Mouse (Mus musculus): ENCODE measurements at regions not wholly inside any gene's neighbourhood (a gene's known extent, or its start where the extent isn't known, plus 50 kb on each side); places are given as distances from the start of the nearest gene placed in this dataset.

DNA sequence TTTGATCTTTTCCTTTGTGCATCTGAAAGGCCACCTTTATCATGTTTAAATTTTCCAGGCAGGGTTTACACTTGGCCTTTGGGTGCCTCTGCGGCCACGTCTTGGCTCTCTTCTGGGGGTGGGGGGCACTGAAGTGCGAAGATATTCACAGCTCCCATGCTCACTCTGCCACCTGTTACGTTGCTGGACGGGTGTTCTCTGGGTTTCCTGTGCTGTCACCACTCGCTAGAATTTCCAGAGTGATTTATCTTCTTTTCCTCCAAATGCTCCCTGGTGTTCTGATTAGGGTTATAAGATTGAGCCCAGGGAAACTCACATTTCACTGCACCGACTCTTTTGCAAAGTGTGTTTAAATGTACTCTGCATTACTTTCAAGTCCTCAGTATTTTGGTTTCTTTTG lies 404.8 kb upstream of the Mki67 start:
- no peaks in the 10 kb centered on the region for H3K36me3 ChIP-seq
- no peak overlapping the region for H3K4me2 ChIP-seq
- no peaks in the 10 kb centered on the region for H3K27me3 ChIP-seq
- no peak for ATAC-seq (replicated peaks; ENCODE audit: insufficient number of reproducible peaks, insufficient read depth, low FRiP score, low read depth)
- H3K27ac ChIP-seq: no peak overlapping the region
- H3K4me3 ChIP-seq: no peak overlapping the region
- H3K9me3 ChIP-seq (replicated peaks): no peaks in the 10 kb centered on the region
- H3K9ac ChIP-seq: no peak overlapping the region
- H3K4me1 ChIP-seq (replicated peaks): no peaks in the 10 kb centered on the region
- WGBS: 26% methylated on average over 7 of the region's 7 CpGs

DNA sequence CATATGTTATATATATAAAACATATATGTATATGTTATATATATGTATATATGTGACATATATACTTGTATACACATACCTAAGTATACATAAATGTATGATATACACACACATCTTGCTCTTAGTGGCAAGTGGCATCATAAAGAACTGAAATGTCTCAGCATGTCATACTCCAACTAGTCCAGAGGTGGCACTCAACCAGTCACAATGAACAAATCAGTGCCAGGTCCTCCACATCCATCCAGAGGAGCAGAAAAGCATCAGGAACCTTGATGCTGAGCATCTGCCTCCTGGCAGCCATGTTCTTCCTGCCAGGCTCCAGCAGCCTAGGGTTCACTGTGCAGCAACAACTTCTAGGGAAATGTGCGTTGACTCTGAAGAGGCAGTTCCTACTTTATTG lies 405.2 kb upstream of the Mki67 start:
- Histone ChIP-seq H3K9ac (no peak overlapping the region), H3K27me3 (no peaks in the 10 kb centered on the region), H3K9me3 (replicated peaks) (no peaks in the 10 kb centered on the region), H3K4me3 (no peak overlapping the region), H3K36me3 (no peaks in the 10 kb centered on the region), H3K27ac (no peak overlapping the region), H3K4me1 (replicated peaks) (no peaks in the 10 kb centered on the region), H3K4me2 (no peak overlapping the region)
- 83% methylated on average over 1 of the region's 1 CpGs for WGBS
- no peak for ATAC-seq (replicated peaks; ENCODE audit: insufficient number of reproducible peaks, insufficient read depth, low FRiP score, low read depth)

DNA sequence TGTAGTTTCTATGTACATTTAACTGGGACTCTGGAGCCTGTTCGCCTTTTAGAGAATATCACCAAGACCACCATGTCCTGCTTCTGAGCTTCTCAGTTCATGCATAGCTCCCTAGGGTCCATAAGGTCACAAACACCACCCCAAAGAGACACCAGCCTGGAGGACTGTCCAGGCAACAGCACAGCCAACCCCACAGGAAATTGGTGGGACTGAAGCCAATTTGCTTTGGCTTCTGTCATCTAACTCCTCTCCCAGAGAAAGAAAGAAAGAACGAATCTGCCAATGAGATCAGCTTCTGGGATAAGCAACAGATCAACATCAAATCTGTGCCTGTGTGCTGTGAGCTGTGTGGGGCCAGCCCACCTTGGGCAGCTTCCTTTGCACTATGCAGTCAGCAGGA lies 408.6 kb upstream of the Mki67 start:
- WGBS: 51% methylated on average over 2 of the region's 2 CpGs
- H3K9ac ChIP-seq: no peak overlapping the region
- H3K9me3 ChIP-seq (replicated peaks): no peaks in the 10 kb centered on the region
- no peak overlapping the region for H3K27ac ChIP-seq
- peaks cover 17% of the 10 kb centered on the region for H3K4me1 ChIP-seq (replicated peaks)
- ATAC-seq (replicated peaks; ENCODE audit: insufficient number of reproducible peaks, insufficient read depth, low FRiP score, low read depth): no peak
- no peak overlapping the region for H3K4me2 ChIP-seq
- H3K4me3 ChIP-seq: no peak overlapping the region
- H3K27me3 ChIP-seq: no peaks in the 10 kb centered on the region
- H3K36me3 ChIP-seq: no peaks in the 10 kb centered on the region

DNA sequence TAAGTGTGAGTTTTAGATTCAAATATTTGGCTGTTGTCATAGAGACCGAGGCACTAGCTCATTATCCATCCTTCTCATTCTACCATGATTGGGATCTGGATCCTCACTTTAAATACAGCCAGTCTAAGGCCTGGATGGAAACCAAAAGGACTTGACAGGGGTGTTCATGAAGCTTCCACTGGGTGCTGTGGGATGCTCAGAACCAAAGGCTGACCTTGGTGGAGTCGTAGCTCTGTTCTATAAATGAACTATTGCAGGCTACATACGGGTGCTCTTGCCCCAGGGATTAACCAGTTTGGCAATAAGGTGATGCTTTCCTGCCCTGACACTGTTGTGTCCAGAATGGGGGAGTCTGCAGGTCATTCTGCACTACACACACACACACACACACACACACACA lies 410.2 kb upstream of the Mki67 start:
- no peak for ATAC-seq (replicated peaks; ENCODE audit: insufficient number of reproducible peaks, insufficient read depth, low FRiP score, low read depth)
- no peak overlapping the region for H3K27ac ChIP-seq
- no peak overlapping the region for H3K4me2 ChIP-seq
- H3K36me3 ChIP-seq: no peaks in the 10 kb centered on the region
- 90% methylated on average over 3 of the region's 3 CpGs for WGBS
- H3K9me3 ChIP-seq (replicated peaks): no peaks in the 10 kb centered on the region
- H3K27me3 ChIP-seq: no peaks in the 10 kb centered on the region
- no peak overlapping the region for H3K4me3 ChIP-seq
- H3K4me1 ChIP-seq (replicated peaks): peaks cover 21% of the 10 kb centered on the region
- no peak overlapping the region for H3K9ac ChIP-seq

DNA sequence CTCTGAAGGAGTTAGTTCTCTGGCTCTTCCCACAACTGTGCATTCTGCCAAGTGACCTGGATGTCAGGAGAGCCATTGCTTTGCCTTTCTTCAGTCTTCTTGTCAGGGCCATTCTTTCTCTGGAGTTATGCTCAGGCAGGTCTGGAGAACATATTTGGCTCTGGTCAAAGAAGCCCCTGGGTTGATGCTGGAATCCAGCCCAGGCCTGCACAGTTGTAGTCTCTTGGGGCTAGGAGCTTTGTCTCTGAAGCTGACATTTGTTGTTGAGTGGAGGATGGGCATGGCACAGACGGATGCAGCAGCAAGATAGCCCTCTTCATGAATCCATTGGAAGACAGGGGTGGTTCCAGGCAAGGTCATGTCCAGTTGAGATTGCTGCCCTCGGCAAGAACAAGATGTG lies 411.4 kb upstream of the Mki67 start:
- no peak for ATAC-seq (replicated peaks; ENCODE audit: insufficient number of reproducible peaks, insufficient read depth, low FRiP score, low read depth)
- peaks cover 21% of the 10 kb centered on the region for H3K4me1 ChIP-seq (replicated peaks)
- no peaks in the 10 kb centered on the region for H3K27me3 ChIP-seq
- H3K27ac ChIP-seq: no peak overlapping the region
- H3K36me3 ChIP-seq: no peaks in the 10 kb centered on the region
- no peak overlapping the region for H3K4me2 ChIP-seq
- H3K4me3 ChIP-seq: no peak overlapping the region
- no peaks in the 10 kb centered on the region for H3K9me3 ChIP-seq (replicated peaks)
- 55% methylated on average over 2 of the region's 2 CpGs for WGBS
- no peak overlapping the region for H3K9ac ChIP-seq

DNA sequence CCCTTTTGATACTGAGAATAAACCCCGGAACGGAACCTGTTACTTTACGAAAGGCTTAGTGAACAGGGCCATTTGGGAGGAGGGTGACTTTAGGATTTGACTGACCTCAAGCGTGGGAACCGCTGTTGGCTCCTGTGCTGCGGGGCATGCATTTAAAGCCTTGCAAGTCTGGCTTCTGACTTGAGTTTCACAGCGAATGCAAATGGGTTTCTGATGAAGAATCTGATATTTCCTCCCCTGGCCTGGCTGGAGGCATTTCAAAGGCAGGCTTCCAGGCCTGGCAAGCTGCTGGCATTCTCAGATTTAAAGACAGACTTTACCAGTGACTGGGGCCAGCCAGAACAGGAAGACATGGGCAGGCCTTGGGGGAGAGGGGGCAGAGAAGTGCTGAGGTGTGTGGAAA lies 413.6 kb upstream of the Mki67 start:
- H3K4me3 ChIP-seq: no peak overlapping the region
- H3K36me3 ChIP-seq: no peaks in the 10 kb centered on the region
- no peaks in the 10 kb centered on the region for H3K9me3 ChIP-seq (replicated peaks)
- 40% methylated on average over 7 of the region's 7 CpGs for WGBS
- H3K4me1 ChIP-seq (replicated peaks): peaks cover 21% of the 10 kb centered on the region
- no peaks in the 10 kb centered on the region for H3K27me3 ChIP-seq
- peak overlapping the region; percentile 28 for H3K4me2 ChIP-seq
- ATAC-seq (replicated peaks; ENCODE audit: insufficient number of reproducible peaks, insufficient read depth, low FRiP score, low read depth): no peak
- H3K9ac ChIP-seq: no peak overlapping the region
- peak overlapping the region; percentile 52 for H3K27ac ChIP-seq

DNA sequence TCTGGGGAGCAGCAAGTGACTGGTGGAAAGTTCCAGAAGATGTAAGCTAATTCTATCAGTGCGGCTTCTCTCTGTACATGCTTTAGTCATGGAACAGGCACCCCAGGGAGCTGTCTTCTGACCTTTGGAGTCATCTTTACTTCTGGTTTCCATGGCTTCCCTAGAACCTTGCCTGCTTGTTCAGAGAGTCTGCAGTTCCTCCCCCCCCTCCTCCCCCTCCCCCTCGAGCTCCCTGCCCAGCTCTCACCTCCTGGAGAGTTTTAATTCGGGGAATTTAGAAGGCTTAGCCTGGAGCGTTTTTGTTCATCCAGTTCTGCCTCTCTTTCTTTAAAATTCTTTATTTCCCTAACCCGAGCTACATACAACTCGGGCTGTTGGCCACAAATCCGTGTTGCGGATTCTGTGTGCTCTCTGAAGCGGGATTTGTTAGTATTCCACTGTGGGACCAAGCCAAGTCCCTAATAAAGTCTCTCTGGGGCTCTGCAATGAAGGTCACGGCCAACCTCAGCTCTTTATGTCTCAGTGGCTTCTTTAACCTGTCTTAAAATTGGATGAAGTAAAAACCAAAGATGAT lies 414.6 kb upstream of the Mki67 start:
- no peak for ATAC-seq (replicated peaks; ENCODE audit: insufficient number of reproducible peaks, insufficient read depth, low FRiP score, low read depth)
- WGBS: 56% methylated on average over 10 of the region's 10 CpGs
- H3K4me2 ChIP-seq: no peak overlapping the region

DNA sequence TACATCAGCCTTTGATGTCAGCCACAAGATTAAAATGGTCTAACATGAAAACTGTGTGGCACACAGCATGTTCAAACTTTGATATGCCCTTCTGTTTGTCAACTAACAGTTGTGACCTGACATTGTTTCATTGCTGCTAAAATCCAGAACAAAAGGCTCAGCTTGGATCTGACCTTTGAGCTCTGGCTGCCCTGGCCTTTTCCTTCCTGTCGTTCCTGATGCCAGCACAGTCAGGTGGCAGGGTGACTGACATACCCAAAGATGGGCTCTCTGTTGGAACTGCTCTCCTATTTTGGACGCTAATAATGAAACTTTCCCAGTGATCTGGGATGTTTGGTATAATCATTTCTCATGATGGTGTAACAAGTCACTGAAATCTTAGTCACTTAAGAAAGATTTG lies 416.8 kb upstream of the Mki67 start:
- Histone ChIP-seq H3K4me3 (no peak overlapping the region), H3K4me1 (replicated peaks) (peaks cover 15% of the 10 kb centered on the region), H3K9me3 (replicated peaks) (no peaks in the 10 kb centered on the region), H3K36me3 (no peaks in the 10 kb centered on the region), H3K27me3 (no peaks in the 10 kb centered on the region), H3K9ac (no peak overlapping the region), H3K4me2 (no peak overlapping the region), H3K27ac (no peak overlapping the region)
- no peak for ATAC-seq (replicated peaks; ENCODE audit: insufficient number of reproducible peaks, insufficient read depth, low FRiP score, low read depth)
- 74% methylated on average over 2 of the region's 2 CpGs for WGBS

More for the DNA sequence above, 414.6 kb upstream of the Mki67 start:
- Histone ChIP-seq H3K4me1 (replicated peaks) (peaks cover 21% of the 10 kb centered on the region), H3K27me3 (no peaks in the 10 kb centered on the region), H3K9me3 (replicated peaks) (no peaks in the 10 kb centered on the region), H3K36me3 (no peaks in the 10 kb centered on the region), H3K27ac (no peak overlapping the region), H3K4me3 (no peak overlapping the region), H3K9ac (no peak overlapping the region)

DNA sequence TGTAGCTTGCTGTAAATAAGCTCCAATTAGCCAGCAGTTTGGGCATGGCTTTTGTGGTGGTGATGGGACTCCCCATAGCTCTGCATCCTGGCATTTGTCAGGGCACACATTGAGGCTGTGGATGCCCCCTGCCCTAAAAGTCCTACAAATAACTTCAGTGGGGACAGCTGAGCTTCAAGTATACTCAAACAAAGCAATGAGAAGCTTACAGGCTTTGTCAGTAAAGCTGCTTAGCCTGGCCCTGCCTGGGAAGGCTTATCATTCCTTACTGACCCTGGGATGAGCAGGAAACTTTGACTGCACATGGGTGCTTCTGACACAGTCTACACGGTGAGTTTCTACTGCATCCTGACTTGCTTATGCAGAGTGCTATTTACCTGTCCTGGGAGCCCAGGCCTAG lies 420.5 kb upstream of the Mki67 start:
- no peaks in the 10 kb centered on the region for H3K36me3 ChIP-seq
- no peak overlapping the region for H3K27ac ChIP-seq
- H3K4me2 ChIP-seq: no peak overlapping the region
- H3K4me3 ChIP-seq: no peak overlapping the region
- ATAC-seq (replicated peaks; ENCODE audit: insufficient number of reproducible peaks, insufficient read depth, low FRiP score, low read depth): no peak
- WGBS: 59% methylated on average over 1 of the region's 1 CpGs
- no peaks in the 10 kb centered on the region for H3K27me3 ChIP-seq
- no peaks in the 10 kb centered on the region for H3K4me1 ChIP-seq (replicated peaks)
- no peaks in the 10 kb centered on the region for H3K9me3 ChIP-seq (replicated peaks)
- no peak overlapping the region for H3K9ac ChIP-seq

DNA sequence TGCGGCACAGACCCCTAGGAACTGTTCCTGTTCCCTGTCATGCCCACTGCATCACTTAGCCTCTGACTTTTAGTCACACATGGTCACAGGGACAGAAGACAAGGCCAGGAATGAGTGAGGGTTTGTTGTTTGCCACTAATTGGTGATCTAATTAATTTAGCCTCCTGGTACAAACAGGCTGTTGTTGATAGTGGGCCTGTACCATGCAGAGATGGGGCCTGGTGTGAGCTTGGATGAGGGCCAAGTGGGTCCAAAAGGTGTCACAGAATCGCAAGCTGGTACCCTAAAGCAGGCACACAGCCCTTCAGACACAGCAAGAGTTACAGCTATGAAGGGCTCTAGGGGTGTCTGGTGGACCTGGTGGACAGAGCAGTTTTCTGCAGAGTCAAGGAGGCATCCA lies 421.2 kb upstream of the Mki67 start:
- H3K36me3 ChIP-seq: no peaks in the 10 kb centered on the region
- no peak for ATAC-seq (replicated peaks; ENCODE audit: insufficient number of reproducible peaks, insufficient read depth, low FRiP score, low read depth)
- WGBS: 70% methylated on average over 2 of the region's 2 CpGs

DNA sequence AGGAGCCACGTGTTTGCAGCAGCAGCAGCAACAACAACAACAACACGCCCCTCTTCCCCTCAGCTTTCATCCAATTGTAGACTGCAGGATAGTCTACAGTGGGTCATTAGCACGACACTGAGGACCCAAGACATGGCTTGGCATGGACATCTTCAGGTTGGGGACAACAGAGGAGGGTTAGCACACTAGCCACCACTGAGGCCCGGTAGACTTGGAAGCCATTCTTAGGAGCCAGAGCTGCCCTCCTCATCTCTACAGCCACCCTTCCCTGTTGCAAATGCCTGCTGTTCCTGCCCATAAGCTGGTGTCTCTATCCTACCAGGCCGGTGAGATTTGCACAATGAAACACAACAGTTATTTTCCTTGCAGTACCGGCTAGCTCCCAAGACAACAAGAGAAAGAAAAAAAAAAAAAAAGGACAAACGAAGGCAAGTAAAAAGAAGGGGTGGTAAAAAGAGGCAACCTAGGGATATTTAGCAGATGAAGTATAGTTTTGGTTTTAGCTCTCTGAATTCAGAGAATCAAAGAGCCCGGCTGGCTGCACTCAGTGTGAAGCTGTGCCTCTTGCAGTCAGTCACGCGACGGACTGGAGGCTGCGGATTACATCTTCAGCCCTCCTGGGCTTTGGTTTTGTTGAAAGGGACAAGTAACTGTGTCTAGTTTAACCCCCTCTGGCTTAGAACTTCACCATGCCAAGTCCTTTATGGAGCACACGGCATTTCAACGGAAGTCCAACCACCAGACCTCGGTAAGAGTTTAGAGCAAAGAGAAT lies 421.9 kb upstream of the Mki67 start:
- ATAC-seq (replicated peaks; ENCODE audit: insufficient number of reproducible peaks, insufficient read depth, low FRiP score, low read depth): no peak
- Histone ChIP-seq H3K4me3 (no peak overlapping the region), H3K4me2 (no peak overlapping the region), H3K4me1 (replicated peaks) (no peaks in the 10 kb centered on the region), H3K27me3 (no peaks in the 10 kb centered on the region), H3K36me3 (no peaks in the 10 kb centered on the region), H3K9ac (no peak overlapping the region), H3K27ac (no peak overlapping the region), H3K9me3 (replicated peaks) (no peaks in the 10 kb centered on the region)
- WGBS: 78% methylated on average over 15 of the region's 15 CpGs

More for the DNA sequence above, 421.2 kb upstream of the Mki67 start:
- Histone ChIP-seq H3K9me3 (replicated peaks) (no peaks in the 10 kb centered on the region), H3K4me3 (no peak overlapping the region), H3K9ac (no peak overlapping the region), H3K4me2 (no peak overlapping the region), H3K27me3 (no peaks in the 10 kb centered on the region), H3K4me1 (replicated peaks) (no peaks in the 10 kb centered on the region), H3K27ac (no peak overlapping the region)

DNA sequence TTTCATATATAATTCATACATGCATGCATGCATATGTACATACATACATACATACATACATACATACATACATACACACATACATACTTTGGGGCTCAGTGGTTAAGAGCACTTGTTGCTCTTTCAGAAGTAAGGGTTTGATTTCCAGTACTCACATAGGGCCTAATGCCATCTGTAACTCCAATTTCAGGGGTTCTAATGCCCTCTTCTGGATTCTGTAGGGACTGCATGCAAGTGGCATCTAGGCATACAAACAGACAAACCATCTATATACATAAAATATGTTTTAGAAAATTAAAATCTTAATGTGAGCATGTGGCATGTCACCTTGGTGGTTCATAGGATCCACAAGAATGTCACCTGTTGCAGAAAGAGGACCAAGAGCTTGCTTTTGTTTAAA lies 426.7 kb upstream of the Mki67 start:
- Histone ChIP-seq H3K27ac (no peak overlapping the region), H3K9ac (no peak overlapping the region), H3K4me1 (replicated peaks) (no peaks in the 10 kb centered on the region), H3K4me3 (no peak overlapping the region), H3K4me2 (no peak overlapping the region), H3K36me3 (no peaks in the 10 kb centered on the region), H3K27me3 (no peaks in the 10 kb centered on the region), H3K9me3 (replicated peaks) (no peaks in the 10 kb centered on the region)
- ATAC-seq (replicated peaks; ENCODE audit: insufficient number of reproducible peaks, insufficient read depth, low FRiP score, low read depth): no peak

Measured in heart, embryonic 15.5 days (tissue).